Mouse (Mus musculus): ENCODE measurements around the gene Gfra1. TPM values are rescaled to one million over a fixed set of nuclear protein-coding genes. Genes with fewer than 3 reads are reported as not detected.

The Gfra1 gene
- total RNA-seq, 1 experiment = 3.5 TPM

DNA sequence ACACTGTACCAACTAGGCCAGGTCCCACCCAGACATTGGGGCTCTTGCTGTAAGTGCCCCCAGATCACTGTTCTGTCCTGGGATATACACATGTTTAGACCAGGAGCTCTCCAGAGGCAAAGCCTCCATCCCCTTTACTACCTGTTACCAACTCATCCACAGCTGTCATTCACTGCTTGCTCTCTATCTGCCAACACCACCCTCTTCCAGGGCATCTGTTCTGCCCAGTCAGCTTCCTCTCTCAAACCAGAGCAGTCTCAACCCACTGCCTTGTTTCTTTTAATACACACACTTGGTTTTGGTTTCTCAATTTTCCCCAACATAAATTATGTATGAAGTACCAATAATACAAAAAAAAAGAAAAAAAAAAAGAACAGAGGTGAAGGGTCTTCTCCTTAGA, 41.0 kb downstream of the Gfra1 start:
- H3K9ac ChIP-seq (ENCODE audit: insufficient read depth, low read depth, low read length, poor library complexity, severe bottlenecking) = no peak overlapping the region
- H3K36me3 ChIP-seq (ENCODE audit: control insufficient read depth, insufficient read depth, low read length, poor library complexity, severe bottlenecking) = no peaks in the 10 kb centered on the region
- no peak overlapping the region for H3K4me3 ChIP-seq (ENCODE audit: insufficient read depth in 1 of 2, low read depth in 1 of 2, low read length in 2 of 2, poor library complexity in 1 of 2, severe bottlenecking in 1 of 2)
- no peak overlapping the region for H3K27ac ChIP-seq (ENCODE audit: insufficient read depth, low read depth, low read length, poor library complexity, severe bottlenecking)
- no peaks in the 10 kb centered on the region for H3K9me3 ChIP-seq (ENCODE audit: control insufficient read depth, insufficient read depth, low read depth, low read length)
- in situ Hi-C loops (cut with MboI; ENCODE audit: low sequenced_read_pairs in 2 of 2, unreplicated experiment in 2 of 2) = no loop called here
- 0 out of 4 replicates have a peak, but pooled peaks cover 0 to 1% of the 10 kb centered on the region in 2 experiments for H3K4me1 ChIP-seq (ENCODE audit: control insufficient read depth in 2 of 2, insufficient read depth in 2 of 2, low read length in 2 of 2, poor library complexity in 1 of 2)
- TF ChIP-seq HCFC1 (IDR thresholded peaks at IDR 0.05; ENCODE audit: borderline replicate concordance, insufficient read depth, low read length) (no peak), ZNF384 (IDR thresholded peaks at IDR 0.05; ENCODE audit: low read depth, low read length) (no peak), MAFK (IDR thresholded peaks at IDR 0.05; ENCODE audit: insufficient read depth, low read depth, low read length) (no peak), ZC3H11A (IDR thresholded peaks at IDR 0.05; ENCODE audit: borderline replicate concordance, low read depth, low read length) (no peak), CHD2 (IDR thresholded peaks at IDR 0.05; ENCODE audit: low read depth, low read length) (no peak)
- DNase-seq (ENCODE audit: low read depth, low spot score) = no peak

DNA sequence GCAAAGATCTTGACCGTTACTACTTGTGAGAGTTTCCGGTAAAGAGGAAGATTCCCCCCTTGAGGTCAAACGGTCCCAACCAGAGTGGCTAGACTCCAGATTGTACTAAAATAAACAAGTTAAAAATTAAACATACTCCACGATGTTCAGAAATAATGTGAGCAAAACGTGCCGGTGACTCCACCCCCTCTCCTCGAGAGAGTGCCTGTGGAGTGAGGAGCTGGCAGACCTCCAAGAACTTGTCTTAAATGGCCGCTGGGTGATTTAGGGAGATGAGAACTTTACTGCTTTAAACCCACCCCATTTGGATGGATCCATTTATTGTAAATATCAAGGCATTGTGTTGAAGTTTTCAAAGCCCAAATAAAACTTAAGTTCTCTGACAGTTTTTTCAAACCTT, 42.4 kb downstream of the Gfra1 start:
- Histone ChIP-seq H3K27ac (ENCODE audit: insufficient read depth, low read depth, low read length, poor library complexity, severe bottlenecking) (no peak overlapping the region), H3K9ac (ENCODE audit: insufficient read depth, low read depth, low read length, poor library complexity, severe bottlenecking) (no peak overlapping the region), H3K9me3 (ENCODE audit: control insufficient read depth, insufficient read depth, low read depth, low read length) (no peaks in the 10 kb centered on the region), H3K36me3 (ENCODE audit: control insufficient read depth, insufficient read depth, low read length, poor library complexity, severe bottlenecking) (no peaks in the 10 kb centered on the region), H3K4me3 (ENCODE audit: insufficient read depth in 1 of 2, low read depth in 1 of 2, low read length in 2 of 2, poor library complexity in 1 of 2, severe bottlenecking in 1 of 2) (no peak overlapping the region), H3K4me1 (ENCODE audit: control insufficient read depth in 2 of 2, insufficient read depth in 2 of 2, low read length in 2 of 2, poor library complexity in 1 of 2) (0 out of 4 replicates have a peak, but pooled peaks cover 0 to 1% of the 10 kb centered on the region in 2 experiments)
- in situ Hi-C loops (cut with MboI; ENCODE audit: low sequenced_read_pairs in 2 of 2, unreplicated experiment in 2 of 2) = no loop called here
- no peak for DNase-seq (ENCODE audit: low read depth, low spot score)
- no peak for TF ChIP-seq MAFK (IDR thresholded peaks at IDR 0.05; ENCODE audit: insufficient read depth, low read depth, low read length)

DNA sequence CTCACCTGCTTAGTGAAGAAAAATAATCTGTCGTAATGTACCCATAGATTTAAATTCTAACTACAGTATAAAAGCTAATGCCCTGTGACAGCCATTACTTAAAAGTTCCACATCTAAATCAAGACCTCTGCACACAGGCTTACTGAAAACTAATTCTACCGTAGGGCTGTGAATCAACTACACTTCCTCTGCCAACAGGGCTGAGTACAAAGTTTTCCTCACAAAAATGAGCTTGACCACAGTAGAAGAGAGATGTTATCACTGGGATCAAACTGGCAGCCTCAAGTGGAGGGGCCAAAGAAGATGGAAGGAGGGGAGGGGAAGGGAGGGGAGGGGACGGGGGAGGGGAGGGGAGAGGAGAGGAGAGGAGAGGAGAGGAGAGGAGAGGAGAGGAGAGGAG, 42.9 kb downstream of the Gfra1 start:
- Histone ChIP-seq H3K36me3 (ENCODE audit: control insufficient read depth, insufficient read depth, low read length, poor library complexity, severe bottlenecking) (no peaks in the 10 kb centered on the region), H3K4me1 (ENCODE audit: control insufficient read depth in 2 of 2, insufficient read depth in 2 of 2, low read length in 2 of 2, poor library complexity in 1 of 2) (0 out of 4 replicates have a peak, but pooled peaks cover 0 to 1% of the 10 kb centered on the region in 2 experiments), H3K9ac (ENCODE audit: insufficient read depth, low read depth, low read length, poor library complexity, severe bottlenecking) (no peak overlapping the region), H3K9me3 (ENCODE audit: control insufficient read depth, insufficient read depth, low read depth, low read length) (no peaks in the 10 kb centered on the region), H3K4me3 (ENCODE audit: insufficient read depth in 1 of 2, low read depth in 1 of 2, low read length in 2 of 2, poor library complexity in 1 of 2, severe bottlenecking in 1 of 2) (no peak overlapping the region), H3K27ac (ENCODE audit: insufficient read depth, low read depth, low read length, poor library complexity, severe bottlenecking) (no peak overlapping the region)
- TF ChIP-seq HCFC1 (IDR thresholded peaks at IDR 0.05; ENCODE audit: borderline replicate concordance, insufficient read depth, low read length) (no peak), ZC3H11A (IDR thresholded peaks at IDR 0.05; ENCODE audit: borderline replicate concordance, low read depth, low read length) (no peak), MAFK (IDR thresholded peaks at IDR 0.05; ENCODE audit: insufficient read depth, low read depth, low read length) (no peak), ZNF384 (IDR thresholded peaks at IDR 0.05; ENCODE audit: low read depth, low read length) (no peak), CHD2 (IDR thresholded peaks at IDR 0.05; ENCODE audit: low read depth, low read length) (no peak)
- DNase-seq (ENCODE audit: low read depth, low spot score) = no peak
- in situ Hi-C loops (cut with MboI; ENCODE audit: low sequenced_read_pairs in 2 of 2, unreplicated experiment in 2 of 2) = no loop called here

DNA sequence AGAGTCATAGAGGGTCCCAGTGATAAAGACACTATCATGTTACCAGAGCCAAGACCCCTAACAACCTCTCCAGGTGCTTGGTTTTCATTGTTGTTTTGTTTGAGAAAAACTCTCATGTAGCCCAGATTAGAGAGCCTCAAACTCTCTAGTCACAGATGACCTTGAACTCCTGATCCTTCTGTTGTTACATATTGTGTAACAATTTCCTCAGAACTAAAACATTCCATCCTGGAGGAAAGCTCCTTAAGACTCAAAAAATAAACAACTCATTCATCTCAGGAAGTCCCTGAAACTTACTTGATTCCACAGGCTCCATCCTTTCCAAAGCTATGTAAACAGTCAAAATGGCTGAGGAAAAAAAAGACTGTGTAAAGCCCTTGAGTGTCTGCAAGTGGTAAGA, 49.0 kb downstream of the Gfra1 start:
- no peak overlapping the region for H3K27ac ChIP-seq (ENCODE audit: insufficient read depth, low read depth, low read length, poor library complexity, severe bottlenecking)
- H3K9me3 ChIP-seq (ENCODE audit: control insufficient read depth, insufficient read depth, low read depth, low read length) = no peaks in the 10 kb centered on the region
- TF ChIP-seq ZC3H11A (IDR thresholded peaks at IDR 0.05; ENCODE audit: borderline replicate concordance, low read depth, low read length) (no peak), CHD2 (IDR thresholded peaks at IDR 0.05; ENCODE audit: low read depth, low read length) (no peak), ZNF384 (IDR thresholded peaks at IDR 0.05; ENCODE audit: low read depth, low read length) (no peak), MAFK (IDR thresholded peaks at IDR 0.05; ENCODE audit: insufficient read depth, low read depth, low read length) (no peak), HCFC1 (IDR thresholded peaks at IDR 0.05; ENCODE audit: borderline replicate concordance, insufficient read depth, low read length) (no peak)
- no peak overlapping the region for H3K4me3 ChIP-seq (ENCODE audit: insufficient read depth in 1 of 2, low read depth in 1 of 2, low read length in 2 of 2, poor library complexity in 1 of 2, severe bottlenecking in 1 of 2)
- no peaks in the 10 kb centered on the region for H3K36me3 ChIP-seq (ENCODE audit: control insufficient read depth, insufficient read depth, low read length, poor library complexity, severe bottlenecking)
- no peak overlapping the region for H3K9ac ChIP-seq (ENCODE audit: insufficient read depth, low read depth, low read length, poor library complexity, severe bottlenecking)
- in situ Hi-C loops (cut with MboI; ENCODE audit: low sequenced_read_pairs in 2 of 2, unreplicated experiment in 2 of 2) = no loop called here
- no peak for DNase-seq (ENCODE audit: low read depth, low spot score)
- H3K4me1 ChIP-seq (ENCODE audit: control insufficient read depth in 2 of 2, insufficient read depth in 2 of 2, low read length in 2 of 2, poor library complexity in 1 of 2) = no peaks in the 10 kb centered on the region

DNA sequence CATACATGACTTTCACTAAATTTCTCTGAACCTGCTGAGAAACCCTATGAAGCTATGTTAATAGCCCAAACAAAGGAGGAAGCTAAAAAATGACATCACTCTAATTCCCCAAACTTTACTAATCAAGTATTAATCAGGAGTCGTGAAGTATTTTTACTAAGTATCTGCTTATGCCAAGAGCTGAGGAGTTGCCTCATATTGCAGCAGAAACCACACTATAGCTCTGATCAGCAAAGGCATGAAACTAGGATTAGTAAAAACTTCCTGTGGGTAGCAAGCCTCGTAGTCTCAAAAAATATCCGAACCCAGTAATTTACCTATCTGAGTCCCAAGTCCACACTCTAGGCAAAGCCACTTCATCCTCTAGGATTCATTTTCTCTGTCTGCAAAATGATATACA, 55.5 kb downstream of the Gfra1 start:
- DNase-seq (ENCODE audit: low read depth, low spot score) = no peak
- H3K4me3 ChIP-seq (ENCODE audit: insufficient read depth in 1 of 2, low read depth in 1 of 2, low read length in 2 of 2, poor library complexity in 1 of 2, severe bottlenecking in 1 of 2) = no peak overlapping the region
- no peaks in the 10 kb centered on the region for H3K9me3 ChIP-seq (ENCODE audit: control insufficient read depth, insufficient read depth, low read depth, low read length)
- no peak for TF ChIP-seq ZC3H11A (IDR thresholded peaks at IDR 0.05; ENCODE audit: borderline replicate concordance, low read depth, low read length)
- no peak for TF ChIP-seq CHD2 (IDR thresholded peaks at IDR 0.05; ENCODE audit: low read depth, low read length)
- TF ChIP-seq MAFK (IDR thresholded peaks at IDR 0.05; ENCODE audit: insufficient read depth, low read depth, low read length) = no peak
- TF ChIP-seq ZNF384 (IDR thresholded peaks at IDR 0.05; ENCODE audit: low read depth, low read length) = no peak
- TF ChIP-seq HCFC1 (IDR thresholded peaks at IDR 0.05; ENCODE audit: borderline replicate concordance, insufficient read depth, low read length) = no peak
- H3K4me1 ChIP-seq (ENCODE audit: control insufficient read depth in 2 of 2, insufficient read depth in 2 of 2, low read length in 2 of 2, poor library complexity in 1 of 2) = peaks cover 4 to 7% of the 10 kb centered on the region in 2 experiments; a peak in 2 of 4 replicates
- H3K9ac ChIP-seq (ENCODE audit: insufficient read depth, low read depth, low read length, poor library complexity, severe bottlenecking) = no peak overlapping the region
- H3K27ac ChIP-seq (ENCODE audit: insufficient read depth, low read depth, low read length, poor library complexity, severe bottlenecking) = no peak overlapping the region
- in situ Hi-C loops (cut with MboI; ENCODE audit: low sequenced_read_pairs in 2 of 2, unreplicated experiment in 2 of 2) = no loop called here
- no peaks in the 10 kb centered on the region for H3K36me3 ChIP-seq (ENCODE audit: control insufficient read depth, insufficient read depth, low read length, poor library complexity, severe bottlenecking)
